Mouse (Mus musculus) hindbrain, embryonic 15.5 days (tissue): ENCODE measurements around the gene Fam187b. TPM values are rescaled to one million over a fixed set of nuclear protein-coding genes. Genes with fewer than 3 reads are reported as not detected.

ENCODE experiments used
- ATAC-seq: fragments of 200-750 bp; cut with Nextera tagmentation; 2 replicates; pipeline ENCODE4 v1.8.0; 2017; ENCODE audit warnings: low read depth, moderate number of reproducible peaks, moderate TSS enrichment; ENCODE audit not compliant: low FRiP score
- H3K27ac ChIP-seq: fragments of 300-500 bp; sonication (generic); replicated peaks from 2 replicates; pipeline ENCODE4 v1.5.1; 2015; ENCODE audit warnings: mild to moderate bottlenecking, inconsistent platforms
- H3K27me3 ChIP-seq: fragments of 300-500 bp; sonication (generic); 2 replicates; pipeline ENCODE4 v1.6.1; 2015; ENCODE audit warnings: control low read depth, inconsistent platforms
- H3K36me3 ChIP-seq: fragments of 300-500 bp; sonication (generic); 2 replicates; pipeline ENCODE4 v1.6.1; 2015; ENCODE audit warnings: control low read depth, inconsistent platforms
- H3K4me1 ChIP-seq: fragments of 300-500 bp; sonication (generic); replicated peaks from 2 replicates; pipeline ENCODE4 v1.6.1; 2015; ENCODE audit warnings: control low read depth, inconsistent platforms
- H3K4me2 ChIP-seq: fragments of 300-500 bp; sonication (generic); 2 replicates; pipeline ENCODE4 v1.6.1; 2015; ENCODE audit warnings: moderate library complexity, mild to moderate bottlenecking, inconsistent platforms
- H3K4me3 ChIP-seq: fragments of 300-500 bp; sonication (generic); 2 replicates; pipeline ENCODE4 v1.5.1; 2015; ENCODE audit warnings: mild to moderate bottlenecking, inconsistent platforms
- H3K9ac ChIP-seq: fragments of 300-500 bp; sonication (generic); 2 replicates; pipeline ENCODE4 v1.6.1; 2015; ENCODE audit warnings: inconsistent platforms
- H3K9me3 ChIP-seq: fragments of 300-500 bp; sonication (generic); 2 replicates; pipeline ENCODE4 v1.6.1; 2016; ENCODE audit warnings: control low read depth, inconsistent platforms
- WGBS: fragments of 180-500 bp; shearing (Covaris S2); methylation state at CpG from one replicate; pipeline ENCODE4 v1.1.7; 2015; 5-methylcytosine and 5-hydroxymethylcytosine counted together
- polyA plus RNA-seq: library from polyadenylated mRNA; unstranded; fragments of >200 nt; fragmentation: Nextera tagmentation; extraction: Ambion mirVana; gene quantifications from 2 replicates; pipeline ENCODE4 v1.2.1, GENCODE M21; 2015

Gene Fam187b
- polyA plus RNA-seq, 1 experiment from 2014 or later, result 1.1 TPM

DNA sequence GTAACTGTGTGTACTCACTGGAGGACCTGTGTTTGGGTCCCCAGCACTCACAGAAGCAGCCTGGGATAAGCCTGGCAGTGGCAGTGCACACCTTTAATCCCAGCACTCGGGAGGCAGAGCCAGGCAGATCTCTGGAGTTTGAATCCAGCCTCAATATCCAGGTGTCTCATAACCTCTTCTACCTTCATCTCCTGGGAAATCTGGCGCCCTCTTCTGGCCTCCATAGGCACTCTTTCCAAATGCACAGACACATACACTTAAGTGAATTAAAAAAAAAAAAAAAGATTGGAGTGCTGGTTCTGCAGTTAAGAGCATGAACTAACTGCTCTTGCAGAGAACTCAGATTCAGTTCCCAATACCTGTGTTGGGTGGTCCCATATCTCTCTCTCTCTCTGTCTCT is 57.1 kb downstream of the Fam187b start:
- Histone ChIP-seq H3K27ac (no peak overlapping the region), H3K4me3 (no peak overlapping the region), H3K4me2 (no peak overlapping the region), H3K4me1 (no peaks in the 10 kb centered on the region), H3K36me3 (no peaks in the 10 kb centered on the region), H3K9me3 (no peaks in the 10 kb centered on the region), H3K9ac (no peak overlapping the region), H3K27me3 (no peaks in the 10 kb centered on the region)
- 74% methylated on average over 2 of the region's 2 CpGs for WGBS
- no peak for ATAC-seq

DNA sequence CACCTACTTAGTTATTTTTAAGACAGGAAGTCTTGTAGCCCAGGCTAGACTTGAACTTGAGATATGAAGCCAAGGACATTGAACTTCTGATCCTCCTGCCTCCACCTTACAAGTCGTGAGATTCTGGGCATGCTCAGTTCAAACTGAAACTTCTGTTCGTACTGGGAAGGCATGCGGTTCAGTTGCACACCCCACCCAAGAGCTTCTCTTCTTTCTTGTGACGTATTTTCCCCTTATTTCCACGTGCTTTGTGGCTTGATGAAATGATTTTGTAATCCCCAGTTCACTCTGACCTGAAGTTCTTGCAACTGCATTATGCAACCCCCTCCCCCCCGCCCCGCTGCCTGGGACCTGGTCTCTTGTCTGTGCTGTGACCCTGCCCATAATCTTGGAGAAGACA is 58.1 kb downstream of the Fam187b start:
- H3K4me3 ChIP-seq, result no peak overlapping the region

DNA sequence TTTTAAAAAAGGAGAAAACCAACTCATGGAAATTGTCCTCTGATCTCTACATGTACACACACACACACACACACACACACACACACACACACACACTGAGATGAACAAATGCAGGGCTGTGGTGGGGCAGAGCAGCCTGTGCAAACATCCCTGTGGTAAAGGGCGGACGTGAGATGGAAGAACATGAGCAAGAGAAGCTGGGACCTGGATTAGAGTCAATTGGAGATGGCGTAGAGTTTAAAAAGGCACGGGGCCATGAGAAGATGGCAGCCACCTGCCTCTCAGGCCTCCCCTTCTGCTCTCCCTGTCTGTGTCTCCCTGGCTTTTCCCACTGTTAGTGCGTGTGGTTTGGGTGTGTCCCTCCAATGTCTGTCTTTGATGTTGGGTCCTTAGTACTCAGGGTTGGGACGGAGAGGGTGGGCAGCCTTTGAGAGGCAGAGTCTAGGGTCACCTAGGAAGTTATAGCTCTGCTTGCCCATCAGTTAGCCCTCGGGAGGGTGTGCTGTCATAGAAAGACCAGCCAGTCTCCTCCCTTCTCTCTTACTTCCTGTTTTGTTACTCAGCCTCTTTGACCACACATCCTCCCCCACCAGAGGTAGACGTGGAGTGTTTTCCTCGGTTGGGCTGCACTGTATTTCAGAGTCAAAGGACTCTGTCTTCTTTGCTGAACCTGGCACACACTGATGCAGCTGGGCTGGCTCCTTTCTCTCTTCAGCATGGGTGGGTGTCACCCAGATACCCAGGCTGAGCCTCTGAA is 60.0 kb downstream of the Fam187b start:
- WGBS, result 80% methylated on average over 9 of the region's 9 CpGs
- no peak overlapping the region for H3K27ac ChIP-seq
- peak; percentile 23; the same call in 1 of the 2 replicates for ATAC-seq
- no peaks in the 10 kb centered on the region for H3K9me3 ChIP-seq
- H3K36me3 ChIP-seq, result no peaks in the 10 kb centered on the region
- H3K27me3 ChIP-seq, result no peaks in the 10 kb centered on the region
- H3K4me2 ChIP-seq, result no peak overlapping the region
- no peaks in the 10 kb centered on the region for H3K4me1 ChIP-seq
- H3K9ac ChIP-seq, result no peak overlapping the region
- no peak overlapping the region for H3K4me3 ChIP-seq

More for the DNA sequence above, 58.1 kb downstream of the Fam187b start:
- 87% methylated on average over 7 of the region's 7 CpGs for WGBS
- Histone ChIP-seq H3K9me3 (no peaks in the 10 kb centered on the region), H3K27ac (no peak overlapping the region), H3K4me2 (no peak overlapping the region), H3K27me3 (no peaks in the 10 kb centered on the region), H3K36me3 (no peaks in the 10 kb centered on the region), H3K4me1 (no peaks in the 10 kb centered on the region), H3K9ac (no peak overlapping the region)
- ATAC-seq, result no peak

DNA sequence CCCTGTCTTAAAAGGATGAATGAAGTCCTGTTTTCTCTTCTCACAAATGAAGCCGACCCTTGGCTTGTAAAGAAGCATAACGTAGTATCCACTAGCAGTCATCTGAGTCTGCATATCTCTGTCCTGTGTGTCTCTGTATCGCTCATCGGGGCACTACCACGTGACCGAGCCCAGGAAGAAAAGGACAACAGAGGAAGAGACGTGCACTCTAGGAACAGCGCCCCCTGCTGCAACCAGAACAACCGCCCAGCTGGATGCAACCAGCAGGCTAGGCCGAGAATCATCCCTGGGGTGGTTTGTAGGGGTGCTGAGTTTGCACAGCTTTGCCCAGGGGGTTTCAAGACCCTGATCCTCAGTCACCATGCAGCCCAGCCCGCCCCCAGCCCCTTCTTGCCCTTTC is 61.2 kb downstream of the Fam187b start:
- Histone ChIP-seq H3K9me3 (no peaks in the 10 kb centered on the region), H3K9ac (no peak overlapping the region), H3K4me3 (no peak overlapping the region), H3K27me3 (no peaks in the 10 kb centered on the region), H3K36me3 (no peaks in the 10 kb centered on the region), H3K4me1 (no peaks in the 10 kb centered on the region), H3K27ac (no peak overlapping the region), H3K4me2 (no peak overlapping the region)
- ATAC-seq, result no peak
- 68% methylated on average over 11 of the region's 11 CpGs for WGBS

DNA sequence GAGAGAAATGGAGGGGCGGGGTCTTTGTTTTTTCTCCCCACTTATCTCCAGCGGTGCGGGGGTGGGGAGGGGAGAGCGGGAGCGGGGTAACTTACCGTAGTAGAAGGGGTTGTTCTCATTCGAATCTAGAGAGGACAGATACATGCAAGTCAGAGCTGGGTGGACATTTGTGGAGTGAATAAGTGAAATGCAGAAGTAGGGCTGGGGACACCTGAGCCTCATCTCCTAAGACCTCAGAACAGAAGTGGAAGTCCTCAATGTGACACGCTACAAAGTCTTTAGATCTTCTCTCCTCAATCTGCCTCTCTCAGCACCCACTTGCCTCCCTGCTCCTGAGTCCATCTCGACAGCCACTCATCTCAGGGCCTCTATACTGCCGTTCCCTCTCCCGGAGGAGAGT is 61.7 kb downstream of the Fam187b start:
- no peaks in the 10 kb centered on the region for H3K4me1 ChIP-seq
- WGBS, result 81% methylated on average over 11 of the region's 11 CpGs
- ATAC-seq, result no peak
- no peaks in the 10 kb centered on the region for H3K9me3 ChIP-seq
- H3K27ac ChIP-seq, result no peak overlapping the region
- no peak overlapping the region for H3K4me3 ChIP-seq
- H3K9ac ChIP-seq, result no peak overlapping the region
- peaks cover 3% of the 10 kb centered on the region; the same call in 1 of the 2 replicates for H3K27me3 ChIP-seq
- no peak overlapping the region for H3K4me2 ChIP-seq
- no peaks in the 10 kb centered on the region for H3K36me3 ChIP-seq

DNA sequence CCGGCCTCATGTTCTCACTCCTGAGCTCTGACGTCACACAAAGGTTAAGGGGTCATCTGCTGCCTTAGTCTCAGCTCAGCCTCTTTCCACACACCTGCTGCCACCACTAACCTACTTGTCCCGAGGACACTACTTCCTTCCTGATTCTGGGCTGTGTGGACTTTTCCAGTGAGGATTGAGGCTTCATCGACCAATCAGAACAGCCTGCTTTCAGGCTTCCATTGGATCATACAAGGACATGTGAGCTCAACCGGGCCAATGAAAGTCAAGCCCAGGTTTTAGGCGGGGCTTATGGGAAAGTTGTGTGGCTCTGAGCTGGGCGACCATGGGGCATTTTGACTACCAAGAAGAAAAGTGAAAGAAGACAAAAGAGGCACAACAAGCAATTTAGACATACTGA is 63.3 kb downstream of the Fam187b start:
- no peak overlapping the region for H3K9ac ChIP-seq
- 92% methylated on average over 7 of the region's 7 CpGs for WGBS
- no peaks in the 10 kb centered on the region for H3K36me3 ChIP-seq
- H3K4me1 ChIP-seq, result no peaks in the 10 kb centered on the region; the same call in 1 of the 2 replicates
- peaks cover 17% of the 10 kb centered on the region for H3K27me3 ChIP-seq
- no peak for ATAC-seq
- H3K4me3 ChIP-seq, result no peak overlapping the region
- H3K9me3 ChIP-seq, result no peaks in the 10 kb centered on the region
- no peak overlapping the region for H3K4me2 ChIP-seq
- no peak overlapping the region for H3K27ac ChIP-seq

DNA sequence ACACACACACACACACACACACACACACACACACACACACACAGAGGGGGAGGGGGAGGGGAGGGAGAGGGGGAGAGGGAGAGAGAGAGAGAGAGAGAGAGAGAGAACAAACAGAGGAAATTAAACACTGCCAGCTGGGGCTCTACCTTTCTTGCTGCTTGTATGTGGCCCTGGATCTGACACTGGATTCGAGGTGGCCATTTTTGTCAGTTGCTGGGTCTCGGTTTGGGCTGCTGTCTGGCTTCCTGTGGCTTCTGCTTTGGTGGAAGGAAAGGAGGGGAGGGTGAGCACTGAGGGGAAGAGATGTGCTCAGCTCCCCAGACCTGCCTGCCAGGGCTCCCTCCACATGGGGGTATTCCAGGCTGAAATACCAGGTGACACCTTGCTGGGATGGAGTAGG is 64.1 kb downstream of the Fam187b start:
- H3K27ac ChIP-seq, result no peak overlapping the region
- WGBS, result 60% methylated on average over 2 of the region's 2 CpGs

DNA sequence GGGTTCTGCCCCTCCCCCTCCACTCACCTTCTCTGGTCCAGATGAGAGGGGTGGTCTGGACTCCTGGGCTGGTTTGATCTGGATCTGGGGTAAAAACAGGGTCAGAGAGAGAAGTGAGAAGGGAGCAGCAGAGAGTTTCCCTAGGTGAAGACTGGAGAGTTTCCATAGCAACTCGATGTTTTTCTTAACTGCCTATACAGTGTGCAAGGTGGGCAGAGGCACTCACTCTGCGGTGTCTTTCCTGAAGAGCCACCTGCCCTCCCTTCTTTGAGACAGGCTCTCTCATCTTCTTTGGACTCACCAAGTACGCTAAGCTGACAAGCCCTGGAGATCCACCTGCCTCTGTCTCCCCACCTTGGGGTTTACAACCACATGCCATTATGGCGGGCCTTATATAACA is 65.4 kb downstream of the Fam187b start:
- no peak for ATAC-seq
- 89% methylated on average over 4 of the region's 4 CpGs for WGBS
- no peak overlapping the region for H3K27ac ChIP-seq
- peaks cover 36% of the 10 kb centered on the region for H3K27me3 ChIP-seq
- no peak overlapping the region for H3K4me3 ChIP-seq
- H3K4me2 ChIP-seq, result no peak overlapping the region
- no peaks in the 10 kb centered on the region for H3K9me3 ChIP-seq
- H3K9ac ChIP-seq, result no peak overlapping the region
- no peaks in the 10 kb centered on the region for H3K36me3 ChIP-seq
- H3K4me1 ChIP-seq, result peaks cover 3% of the 10 kb centered on the region

More for the DNA sequence above, 64.1 kb downstream of the Fam187b start:
- H3K4me1 ChIP-seq, result peaks cover 3% of the 10 kb centered on the region
- no peak overlapping the region for H3K4me2 ChIP-seq
- H3K9ac ChIP-seq, result no peak overlapping the region
- no peak overlapping the region for H3K4me3 ChIP-seq
- no peaks in the 10 kb centered on the region for H3K36me3 ChIP-seq
- H3K9me3 ChIP-seq, result no peaks in the 10 kb centered on the region
- no peak for ATAC-seq
- H3K27me3 ChIP-seq, result peaks cover 23% of the 10 kb centered on the region

Other genes starting within 250 kb of the Fam187b start
- gene Tmem147, start 244.2 kb upstream of the Fam187b start, polyA plus RNA-seq, result 273 and 284 TPM in 2 replicates
- gene Gapdhs, start 230.1 kb upstream of the Fam187b start, polyA plus RNA-seq, result 0.79 and 1.4 TPM in 2 replicates
- 2.2 TPM in 2 replicates for gene Sbsn, start 222.3 kb upstream of the Fam187b start, polyA plus RNA-seq
- 2.0 and 3.0 TPM in 2 replicates for gene Dmkn, start 210.0 kb upstream of the Fam187b start, polyA plus RNA-seq
- 0.52 and 2.8 TPM in 2 replicates for gene Krtdap, start 185.9 kb upstream of the Fam187b start, polyA plus RNA-seq
- 0.21 TPM in 1 of 2 replicates, not detected in the other for gene Ffar2, start 150.0 kb upstream of the Fam187b start, polyA plus RNA-seq
- gene Ffar3, start 117.6 kb upstream of the Fam187b start, polyA plus RNA-seq, result 0.13 TPM in 1 of 2 replicates, not detected in the other
- gene Ffar1, start 112.2 kb upstream of the Fam187b start, polyA plus RNA-seq, result not detected in 2 replicates
- gene Cd22, start 93.4 kb upstream of the Fam187b start, polyA plus RNA-seq, result 0.35 TPM in 1 of 2 replicates, not detected in the other
- 4.1 and 5.0 TPM in 2 replicates for gene Mag, start 58.9 kb upstream of the Fam187b start, polyA plus RNA-seq
- gene Hamp2, start 49.1 kb upstream of the Fam187b start, polyA plus RNA-seq, result not detected in 2 replicates
- gene Hamp, start 29.8 kb upstream of the Fam187b start, polyA plus RNA-seq, result not detected in 2 replicates
- 27.3 and 29.3 TPM in 2 replicates for gene Usf2, start 17.0 kb upstream of the Fam187b start, polyA plus RNA-seq
- 24.3 and 24.4 TPM in 2 replicates for gene Lsr, start 326 bp upstream of the Fam187b start, polyA plus RNA-seq
- gene Fxyd5, start 68.7 kb downstream of the Fam187b start, polyA plus RNA-seq, result 19.2 and 26.8 TPM in 2 replicates
- gene Fxyd7, start 77.7 kb downstream of the Fam187b start, polyA plus RNA-seq, result 265 and 282 TPM in 2 replicates
- gene Fxyd1, start 83.4 kb downstream of the Fam187b start, polyA plus RNA-seq, result 46.2 and 55.7 TPM in 2 replicates
- gene Lgi4, start 85.6 kb downstream of the Fam187b start, polyA plus RNA-seq, result 0.57 and 1.0 TPM in 2 replicates
- 0.31 TPM in 1 of 2 replicates, not detected in the other for gene Fxyd3, start 102.9 kb downstream of the Fam187b start, polyA plus RNA-seq
- gene Hpn, start 141.5 kb downstream of the Fam187b start, polyA plus RNA-seq, result 0.51 and 0.56 TPM in 2 replicates
- gene Scn1b, start 153.2 kb downstream of the Fam187b start, polyA plus RNA-seq, result 16.5 and 18.7 TPM in 2 replicates
- 212 and 233 TPM in 2 replicates for gene Gramd1a, start 182.1 kb downstream of the Fam187b start, polyA plus RNA-seq